Mouse (Mus musculus) neural tube, embryonic 15.5 days (tissue): ENCODE results near the gene Cops3. TPM values are rescaled to one million over a fixed set of nuclear protein-coding genes. Genes with fewer than 3 reads are reported as not detected.

Source experiments
- ATAC-seq: fragments of 200-750 bp; cut with Nextera tagmentation; 2 replicates; pipeline ENCODE4 v1.8.0; 2017; ENCODE audit warnings: mild to moderate bottlenecking, moderate TSS enrichment, moderate library complexity; ENCODE audit not compliant: low FRiP score
- H3K27ac ChIP-seq: fragments of 300-500 bp; sonication (generic); replicated peaks from 2 replicates; pipeline ENCODE4 v1.5.1; 2015; ENCODE audit warnings: mild to moderate bottlenecking, inconsistent platforms
- H3K27me3 ChIP-seq: fragments of 300-500 bp; sonication (generic); replicated peaks from 2 replicates; pipeline ENCODE4 v1.6.1; 2015; ENCODE audit warnings: inconsistent platforms
- H3K36me3 ChIP-seq: fragments of 300-500 bp; sonication (generic); 2 replicates; pipeline ENCODE4 v1.6.1; 2015; ENCODE audit warnings: inconsistent platforms
- H3K4me1 ChIP-seq: fragments of 300-500 bp; sonication (generic); 2 replicates; pipeline ENCODE4 v1.6.1; 2015; ENCODE audit warnings: inconsistent platforms
- H3K4me2 ChIP-seq: fragments of 300-500 bp; sonication (generic); 2 replicates; pipeline ENCODE4 v1.6.1; 2015; ENCODE audit warnings: inconsistent platforms, mild to moderate bottlenecking, moderate library complexity
- H3K4me3 ChIP-seq: fragments of 300-500 bp; sonication (generic); replicated peaks from 2 replicates; pipeline ENCODE4 v1.5.1; 2015; ENCODE audit warnings: mild to moderate bottlenecking, inconsistent platforms
- H3K9ac ChIP-seq: fragments of 300-500 bp; sonication (generic); replicated peaks from 2 replicates; pipeline ENCODE4 v1.6.1; 2015; ENCODE audit warnings: mild to moderate bottlenecking, inconsistent platforms
- H3K9me3 ChIP-seq: fragments of 300-500 bp; sonication (generic); replicated peaks from 2 replicates; pipeline ENCODE4 v1.6.1; 2016; ENCODE audit warnings: inconsistent platforms
- WGBS: fragments of 180-500 bp; shearing (Covaris S2); methylation state at CpG from one replicate; pipeline ENCODE4 v1.1.7; 2015; ENCODE audit warnings: mixed read lengths; 5-methylcytosine and 5-hydroxymethylcytosine counted together
- polyA plus RNA-seq: library from polyadenylated mRNA; unstranded; fragments of >200 nt; fragmentation: Nextera tagmentation; extraction: Ambion mirVana; gene quantifications from 2 replicates; pipeline ENCODE4 v1.2.1, GENCODE M21; 2015

The Cops3 gene
- polyA plus RNA-seq, 1 experiment from 2014 or later = 195 TPM

DNA sequence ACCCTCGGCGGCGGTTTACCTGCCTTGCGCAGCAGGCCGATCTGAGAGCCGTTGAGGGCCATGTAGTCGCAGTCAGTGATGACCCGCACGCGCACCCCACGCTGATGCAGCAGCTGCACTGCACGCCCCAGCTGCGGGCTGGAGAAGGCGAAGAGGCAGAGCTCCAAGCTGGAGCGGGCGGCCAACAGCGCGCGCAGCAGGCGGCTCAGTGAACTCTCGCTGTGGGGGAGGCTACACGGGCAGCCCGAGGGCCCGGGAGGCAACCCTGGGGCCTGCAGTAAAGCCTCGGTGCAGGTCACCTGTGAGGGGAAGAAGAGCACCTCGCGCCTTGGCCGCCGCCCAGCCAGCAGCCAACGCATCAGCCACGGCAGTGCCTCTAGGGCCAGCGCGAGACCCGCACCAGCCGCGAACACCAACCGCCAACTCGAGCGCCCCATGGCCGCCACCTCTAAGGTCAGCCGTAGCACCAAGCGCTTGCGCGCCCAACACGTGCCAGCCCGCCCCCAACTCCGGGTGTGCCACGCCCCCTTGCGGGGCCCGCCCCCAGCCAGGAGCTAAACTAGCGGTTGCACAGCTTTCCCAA is 52.3 kb downstream of the Cops3 start, which contains the start of gene Pld6:
Gene Pld6 (minus strand): TSS at position 447 of the 583 bp plus-strand sequence.
- peak within 1 kb of the TSS; percentile 72 for H3K27ac ChIP-seq
- H3K4me1 ChIP-seq = peaks cover 10% of the 10 kb centered on the region
- whole genome bisulfite sequencing = under 1% methylated on average over 51 of the region's 51 CpGs
- peak within 1 kb of the TSS; percentile 62 for H3K9ac ChIP-seq
- no peaks in the 10 kb centered on the region for H3K9me3 ChIP-seq
- peak within 1 kb of the TSS; percentile 51 for H3K4me3 ChIP-seq
- H3K36me3 ChIP-seq = peaks cover 14% of the 10 kb centered on the region
- peak within 1 kb of the TSS; percentile 97 for H3K4me2 ChIP-seq
- H3K27me3 ChIP-seq = no peaks in the 10 kb centered on the region
- peak; percentile 83 for ATAC-seq

DNA sequence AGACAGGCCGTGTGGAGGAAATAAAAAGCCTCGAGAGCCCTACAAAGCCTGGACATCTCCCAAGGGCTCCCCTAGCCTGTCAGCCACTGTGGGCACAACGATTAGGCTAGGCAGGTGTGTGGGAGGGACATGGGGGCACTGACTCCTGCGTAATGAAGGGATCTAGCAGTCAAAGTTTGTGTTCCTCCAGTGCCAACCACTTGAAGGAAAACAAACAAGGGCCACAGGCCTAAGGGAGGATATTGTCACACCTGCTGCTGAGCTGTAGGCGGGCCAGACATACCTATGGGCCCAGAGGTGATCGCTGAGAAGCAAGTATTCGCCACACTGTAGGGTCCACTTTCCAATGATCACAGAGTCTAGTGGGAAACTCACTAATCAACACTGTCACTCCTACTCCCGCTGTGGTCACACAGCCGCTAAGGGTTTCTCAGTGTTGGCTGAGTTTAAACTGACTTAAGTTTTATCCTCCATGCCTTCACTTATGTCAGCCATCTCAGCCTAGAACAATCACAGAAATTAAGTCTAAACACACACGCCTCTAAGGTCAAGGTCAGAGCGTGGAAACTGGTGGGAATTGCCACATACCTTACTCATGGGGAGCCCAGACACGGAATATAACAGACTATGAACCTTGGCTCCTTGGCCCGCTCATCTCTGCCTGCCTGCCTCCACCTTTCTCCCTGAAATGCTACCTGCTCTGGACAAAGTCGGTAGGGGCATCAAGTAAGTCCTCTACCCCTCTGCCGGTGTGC is 53.0 kb downstream of the Cops3 start:
- 52% methylated on average over 15 of the region's 15 CpGs for WGBS
- no peak; the same call in 1 of the 2 replicates for ATAC-seq
- H3K27ac ChIP-seq = peak overlapping the region; percentile 72; the same call in 1 of the 2 replicates

GRCm38 (mm10) chr11:59783591-59783990 is 56.0 kb downstream of the Cops3 start:
- WGBS = 90% methylated on average over 6 of the region's 6 CpGs
- ATAC-seq = no peak

More for the DNA sequence above, 53.0 kb downstream of the Cops3 start:
- Histone ChIP-seq H3K9me3 (no peaks in the 10 kb centered on the region), H3K27me3 (no peaks in the 10 kb centered on the region), H3K36me3 (peaks cover 7% of the 10 kb centered on the region), H3K9ac (peak overlapping the region; percentile 62), H3K4me2 (peak overlapping the region; percentile 97), H3K4me1 (peaks cover 10% of the 10 kb centered on the region), H3K4me3 (peak overlapping the region; percentile 51)

DNA sequence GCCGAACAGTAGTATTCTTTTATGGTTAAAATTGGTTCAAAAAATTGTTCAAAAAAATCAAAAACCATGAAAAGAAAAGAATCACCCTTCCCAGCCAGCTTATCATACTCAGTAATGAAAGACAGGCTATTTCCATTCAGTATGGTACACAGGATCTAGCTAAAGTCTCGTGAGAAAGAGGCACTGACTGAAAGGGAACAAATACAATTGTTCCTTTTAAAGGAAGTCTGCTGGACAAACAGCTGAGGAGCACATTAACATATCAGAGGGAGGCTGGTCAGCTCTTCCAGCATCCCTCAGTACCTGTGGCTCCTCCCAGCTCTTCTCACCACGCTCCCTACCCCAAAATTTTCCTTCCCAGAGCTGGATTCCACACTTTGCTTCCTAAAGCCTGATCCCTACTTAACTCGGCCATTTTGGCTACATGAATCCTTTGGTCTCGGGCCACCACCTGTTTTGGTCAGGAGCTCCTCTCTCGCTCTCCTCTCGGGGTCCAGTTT is 57.5 kb downstream of the Cops3 start:
- Histone ChIP-seq H3K9ac (no peak overlapping the region), H3K27ac (no peak overlapping the region), H3K9me3 (no peaks in the 10 kb centered on the region), H3K36me3 (peaks cover 22% of the 10 kb centered on the region), H3K4me1 (peaks cover 4% of the 10 kb centered on the region), H3K27me3 (no peaks in the 10 kb centered on the region), H3K4me3 (no peak overlapping the region), H3K4me2 (no peak overlapping the region)
- ATAC-seq = no peak
- 72% methylated on average over 7 of the region's 7 CpGs for WGBS

More at GRCm38 (mm10) chr11:59783591-59783990, 56.0 kb downstream of the Cops3 start:
- Histone ChIP-seq H3K9me3 (no peaks in the 10 kb centered on the region), H3K4me2 (no peak overlapping the region), H3K27me3 (no peaks in the 10 kb centered on the region), H3K4me1 (peaks cover 10% of the 10 kb centered on the region), H3K27ac (no peak overlapping the region), H3K36me3 (peaks cover 9% of the 10 kb centered on the region), H3K4me3 (no peak overlapping the region), H3K9ac (no peak overlapping the region)

GRCm38 (mm10) chr11:59780241-59780640 is 59.4 kb downstream of the Cops3 start:
- Histone ChIP-seq H3K27me3 (no peaks in the 10 kb centered on the region), H3K9me3 (no peaks in the 10 kb centered on the region)
- 91% methylated on average over 4 of the region's 4 CpGs for WGBS

GRCm38 (mm10) chr11:59779406-59779805 is 60.2 kb downstream of the Cops3 start:
- WGBS = 86% methylated on average over 4 of the region's 4 CpGs
- H3K9me3 ChIP-seq = no peaks in the 10 kb centered on the region
- H3K4me2 ChIP-seq = no peak overlapping the region
- no peaks in the 10 kb centered on the region for H3K4me1 ChIP-seq
- no peak overlapping the region for H3K4me3 ChIP-seq
- H3K9ac ChIP-seq = no peak overlapping the region
- no peaks in the 10 kb centered on the region for H3K27me3 ChIP-seq
- H3K27ac ChIP-seq = no peak overlapping the region
- H3K36me3 ChIP-seq = peaks cover 47% of the 10 kb centered on the region
- ATAC-seq = no peak

More at GRCm38 (mm10) chr11:59780241-59780640, 59.4 kb downstream of the Cops3 start:
- ATAC-seq = no peak
- H3K4me1 ChIP-seq = no peaks in the 10 kb centered on the region
- H3K4me3 ChIP-seq = no peak overlapping the region
- peaks cover 41% of the 10 kb centered on the region for H3K36me3 ChIP-seq
- no peak overlapping the region for H3K9ac ChIP-seq
- H3K4me2 ChIP-seq = no peak overlapping the region
- H3K27ac ChIP-seq = no peak overlapping the region

DNA sequence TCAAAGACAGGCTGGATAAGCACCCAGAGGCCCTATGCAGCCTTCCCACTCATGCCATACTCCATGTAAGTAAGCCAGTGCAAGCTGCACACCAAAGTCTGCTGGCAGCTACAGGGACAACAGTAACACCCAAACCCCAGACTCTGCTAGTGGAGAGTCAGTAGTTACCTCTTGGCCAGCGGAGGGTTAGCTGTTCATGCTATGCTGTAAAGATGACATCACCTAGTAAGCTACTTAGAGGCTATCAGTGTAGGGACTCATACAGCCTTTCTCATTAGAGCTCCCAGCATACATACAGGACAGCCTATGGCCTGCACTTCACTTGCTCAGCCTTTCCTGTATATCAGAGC is 60.8 kb downstream of the Cops3 start:
- no peak for ATAC-seq
- 91% methylated on average over 1 of the region's 1 CpGs for WGBS
- Histone ChIP-seq H3K4me3 (no peak overlapping the region), H3K9me3 (no peaks in the 10 kb centered on the region), H3K27ac (no peak overlapping the region), H3K9ac (no peak overlapping the region), H3K27me3 (no peaks in the 10 kb centered on the region), H3K4me2 (no peak overlapping the region), H3K4me1 (no peaks in the 10 kb centered on the region), H3K36me3 (peaks cover 52% of the 10 kb centered on the region)

GRCm38 (mm10) chr11:59778181-59778873 is 61.3 kb downstream of the Cops3 start:
- no peak overlapping the region for H3K27ac ChIP-seq
- H3K9me3 ChIP-seq = no peaks in the 10 kb centered on the region
- H3K36me3 ChIP-seq = peaks cover 57% of the 10 kb centered on the region
- no peak overlapping the region for H3K4me2 ChIP-seq
- no peak for ATAC-seq
- H3K4me1 ChIP-seq = no peaks in the 10 kb centered on the region
- no peak overlapping the region for H3K4me3 ChIP-seq
- H3K27me3 ChIP-seq = no peaks in the 10 kb centered on the region
- 58% methylated on average over 9 of the region's 9 CpGs for WGBS
- H3K9ac ChIP-seq = no peak overlapping the region

- Histone ChIP-seq H3K9ac (no peak overlapping the region), H3K9me3 (no peaks in the 10 kb centered on the region), H3K4me3 (no peak overlapping the region), H3K4me2 (no peak overlapping the region), H3K4me1 (no peaks in the 10 kb centered on the region), H3K27ac (no peak overlapping the region), H3K27me3 (no peaks in the 10 kb centered on the region), H3K36me3 (peaks cover 66% of the 10 kb centered on the region)
- no peak for ATAC-seq
- WGBS = 96% methylated on average over 5 of the region's 5 CpGs
Observed at GRCm38 (mm10) chr11:59777259-59777658, 62.4 kb downstream of the Cops3 start.

- Histone ChIP-seq H3K4me1 (no peaks in the 10 kb centered on the region), H3K9ac (no peak overlapping the region), H3K27me3 (no peaks in the 10 kb centered on the region), H3K4me3 (no peak overlapping the region), H3K27ac (no peak overlapping the region), H3K9me3 (no peaks in the 10 kb centered on the region), H3K36me3 (peaks cover 82% of the 10 kb centered on the region), H3K4me2 (no peak overlapping the region)
- no peak for ATAC-seq
- WGBS = 91% methylated on average over 13 of the region's 13 CpGs
Observed at GRCm38 (mm10) chr11:59775435-59776148, 64.0 kb downstream of the Cops3 start.

- H3K4me3 ChIP-seq = no peak overlapping the region
- H3K27me3 ChIP-seq = no peaks in the 10 kb centered on the region
- no peak for ATAC-seq
- H3K4me2 ChIP-seq = no peak overlapping the region
- H3K9me3 ChIP-seq = no peaks in the 10 kb centered on the region
- no peaks in the 10 kb centered on the region for H3K4me1 ChIP-seq
- H3K27ac ChIP-seq = no peak overlapping the region
- 91% methylated on average over 4 of the region's 4 CpGs for WGBS
- H3K9ac ChIP-seq = no peak overlapping the region
- H3K36me3 ChIP-seq = peaks cover 90% of the 10 kb centered on the region
Observed at GRCm38 (mm10) chr11:59774522-59774921, 65.1 kb downstream of the Cops3 start.
